31 mouse cellular contexts compared by ENCODE assay signal in genomic region chrX:12041453-12041852, GRCm38 (mm10).
DNase-seq lines count a peak whose midpoint lies in the region; ATAC-seq and TF ChIP-seq lines count a peak whose summit lies in the region.
"Had no signal": no experiment of that assay in that cellular context is flagged by ENCODE, and none has a peak within 500 bp of the region (broad histone marks: within the 10 kb centered on the region; RNA-seq: fewer than 3 reads in every experiment).

No protein-coding gene starts in this region.

- TF ChIP-seq CTCF in lung, postnatal 0 days (IDR thresholded peaks at IDR 0.05): no peak
- TF ChIP-seq CTCF in layer of hippocampus, adult 2 months (conservative IDR thresholded peaks at IDR 0.05): no peak

- H3K4me2 ChIP-seq in midbrain, embryonic 11.5 days: no peak overlapping the region
- no peak overlapping the region for H3K4me2 ChIP-seq in midbrain, embryonic 15.5 days
- no peak overlapping the region for H3K4me2 ChIP-seq in lung, postnatal 0 days (replicated peaks; ENCODE audit: low read depth, low read length)
- H3K4me2 ChIP-seq: embryonic facial prominence, embryonic 12.5 days; embryonic facial prominence, embryonic 15.5 days; heart, embryonic 12.5 days; heart, embryonic 15.5 days; hindbrain, embryonic 13.5 days had no signal

- H3K4me1 ChIP-seq in midbrain, embryonic 11.5 days (ENCODE audit: control insufficient read depth, insufficient read depth, low read length): no peaks in the 10 kb centered on the region
- no peaks in the 10 kb centered on the region for H3K4me1 ChIP-seq in midbrain, embryonic 15.5 days
- H3K4me1 ChIP-seq in lung, postnatal 0 days (ENCODE audit: insufficient read depth, low read depth, low read length): no peaks in the 10 kb centered on the region
- H3K4me1 ChIP-seq: embryonic facial prominence, embryonic 12.5 days; embryonic facial prominence, embryonic 15.5 days; heart, embryonic 12.5 days; heart, embryonic 15.5 days had no signal

- H3K9ac ChIP-seq in midbrain, embryonic 11.5 days (ENCODE audit: low read length): no peak overlapping the region
- H3K9ac ChIP-seq in midbrain, embryonic 15.5 days: no peak overlapping the region
- H3K9ac ChIP-seq in lung, postnatal 0 days (replicated peaks; ENCODE audit: low read depth): no peak overlapping the region
- H3K9ac ChIP-seq: embryonic facial prominence, embryonic 12.5 days; embryonic facial prominence, embryonic 15.5 days; forebrain, postnatal 0 days; heart, embryonic 12.5 days; heart, embryonic 15.5 days; hindbrain, embryonic 13.5 days had no signal

- H3K27ac ChIP-seq in midbrain, embryonic 11.5 days (ENCODE audit: low read depth, low read length): no peak overlapping the region
- no peak overlapping the region for H3K27ac ChIP-seq in midbrain, embryonic 15.5 days
- H3K27ac ChIP-seq in lung, postnatal 0 days (ENCODE audit: low read length): no peak overlapping the region
- no peak overlapping the region for H3K27ac ChIP-seq in layer of hippocampus, adult 2 months
- H3K27ac ChIP-seq: embryonic facial prominence, embryonic 12.5 days; embryonic facial prominence, embryonic 15.5 days; gastrocnemius, adult 2 months; heart, embryonic 15.5 days; hindbrain, embryonic 10.5 days; hindbrain, embryonic 13.5 days had no signal

- peaks cover 8% of the 10 kb centered on the region for H3K36me3 ChIP-seq in midbrain, embryonic 11.5 days (ENCODE audit: control insufficient read depth, insufficient read depth, low read length)
- H3K36me3 ChIP-seq in midbrain, embryonic 15.5 days (replicated peaks): peaks cover 12% of the 10 kb centered on the region; the same call in 1 of the 2 replicates
- H3K36me3 ChIP-seq in lung, postnatal 0 days (ENCODE audit: insufficient read depth, low read length): peaks cover 10% of the 10 kb centered on the region; the same call in 1 of the 2 replicates

- no peak overlapping the region for H3K4me3 ChIP-seq in midbrain, embryonic 11.5 days (ENCODE audit: low read depth, low read length)
- H3K4me3 ChIP-seq in midbrain, embryonic 15.5 days: no peak overlapping the region
- H3K4me3 ChIP-seq in lung, postnatal 0 days (ENCODE audit: low read depth, low read length): no peak overlapping the region
- no peak overlapping the region for H3K4me3 ChIP-seq in layer of hippocampus, adult 2 months
- H3K4me3 ChIP-seq: embryonic facial prominence, embryonic 12.5 days; embryonic facial prominence, embryonic 15.5 days; gastrocnemius, adult 2 months; heart, embryonic 12.5 days; heart, embryonic 15.5 days; hindbrain, embryonic 10.5 days; hindbrain, embryonic 13.5 days had no signal

- no peaks in the 10 kb centered on the region for H3K9me3 ChIP-seq in midbrain, embryonic 11.5 days (ENCODE audit: control insufficient read depth, low read length)
- no peaks in the 10 kb centered on the region for H3K9me3 ChIP-seq in midbrain, embryonic 15.5 days
- H3K9me3 ChIP-seq in lung, postnatal 0 days (ENCODE audit: low read length): no peaks in the 10 kb centered on the region
- H3K9me3 ChIP-seq: embryonic facial prominence, embryonic 12.5 days; embryonic facial prominence, embryonic 15.5 days; G1E; heart, embryonic 12.5 days; heart, embryonic 15.5 days; hindbrain, embryonic 10.5 days; hindbrain, embryonic 13.5 days had no signal

- TF ChIP-seq EP300 in lung, postnatal 0 days (IDR thresholded peaks at IDR 0.05): no peak

- no peaks in the 10 kb centered on the region for H3K27me3 ChIP-seq in midbrain, embryonic 11.5 days (ENCODE audit: control insufficient read depth, insufficient read depth, low read length)
- no peaks in the 10 kb centered on the region; the same call in 1 of the 2 replicates for H3K27me3 ChIP-seq in midbrain, embryonic 15.5 days (replicated peaks)
- no peaks in the 10 kb centered on the region for H3K27me3 ChIP-seq in lung, postnatal 0 days (replicated peaks; ENCODE audit: insufficient read depth, low read length)
- H3K27me3 ChIP-seq: CH12.LX; embryonic facial prominence, embryonic 15.5 days; heart, embryonic 15.5 days had no signal

- ATAC-seq in midbrain, embryonic 11.5 days (ENCODE audit: low FRiP score): no peak
- no peak for ATAC-seq in midbrain, embryonic 15.5 days (replicated peaks)
- ATAC-seq in activated CD4-positive, CD25-positive, alpha-beta regulatory T cell, adult 4 months: peak; percentile 57
- 0 out of 2 replicates have a peak, but pooled peaks have one; percentile 9 for ATAC-seq in megakaryocyte progenitor cell, adult 5-6 weeks (replicated peaks; ENCODE audit: poor library complexity)
- ATAC-seq in lung, postnatal 0 days: no peak
- ATAC-seq: forebrain, embryonic 14.5 days; forebrain, postnatal 0 days; hindbrain, embryonic 16.5 days; Patski had no signal

- DNase-seq in midbrain, embryonic 11.5 days (ENCODE audit: low spot score, missing footprints): peak; percentile 70
- DNase-seq in CD4-positive, CD25-positive, alpha-beta regulatory T cell, adult 2 months (ENCODE audit: low read depth, low spot score): peak; percentile 23
- no peak for DNase-seq in lung, postnatal 0 days (ENCODE audit: low spot score)
- no peak for DNase-seq in layer of hippocampus, adult 2 months (ENCODE audit: low spot score in 2 of 2)
- DNase-seq in layer of hippocampus, postnatal 25 days (ENCODE audit: extremely low spot score in 1 of 2, low spot score in 1 of 2): no peak
- DNase-seq: adrenal gland, postnatal 10 days; adrenal gland, postnatal 36 days; B cell, adult 2 months; cerebellum, adult 2 months; cerebellum, adult 9-11 months; cerebellum, postnatal 25 days; forebrain, postnatal 0 days; gastrocnemius, adult 2 months; gastrocnemius, postnatal 14 days; heart, adult 18-20 months; heart, postnatal 10 days; heart, postnatal 36 days had no signal

- 93% methylated on average over 5 of the region's 5 CpGs for WGBS in midbrain, embryonic 11.5 days
- WGBS in midbrain, embryonic 15.5 days: 93% methylated on average over 5 of the region's 5 CpGs
- 84% methylated on average over 5 of the region's 5 CpGs for WGBS in lung, postnatal 0 days

Comparison
In these comparisons a context has a peak if more than half of its experiments do, and no peak if none do; other contexts are left out.
1. ATAC-seq: peak in activated CD4-positive, CD25-positive, alpha-beta regulatory T cell, adult 4 months (single experiment) and megakaryocyte progenitor cell, adult 5-6 weeks (single experiment); none in midbrain, embryonic 11.5 days (single experiment), midbrain, embryonic 15.5 days (single experiment) and lung, postnatal 0 days (single experiment).
2. DNase-seq: peak in midbrain, embryonic 11.5 days (single experiment) and CD4-positive, CD25-positive, alpha-beta regulatory T cell, adult 2 months (single experiment); none in lung, postnatal 0 days (single experiment), layer of hippocampus, adult 2 months (0 of 2) and layer of hippocampus, postnatal 25 days (0 of 2).